Comparison of ENCODE assay signal across 12 mouse cellular contexts in genomic region chr10:59090622-59090971, GRCm38 (mm10).
DNase-seq lines count a peak whose midpoint lies in the region; ATAC-seq lines count a peak whose summit lies in the region.
"Had no signal": no experiment of that assay in that cellular context is flagged by ENCODE, and none has a peak within 500 bp of the region (broad histone marks: within the 10 kb centered on the region; RNA-seq: fewer than 3 reads in every experiment).

No protein-coding gene starts in this region.

- WGBS in neural tube, embryonic 11.5 days: 40% methylated on average over 7 of the region's 7 CpGs
- WGBS in hindbrain, embryonic 13.5 days: 19% methylated on average over 7 of the region's 7 CpGs
- 8% methylated on average over 7 of the region's 7 CpGs for WGBS in midbrain, embryonic 14.5 days

- H3K27ac ChIP-seq in neural tube, embryonic 11.5 days (ENCODE audit: low read depth, low read length): peak overlapping the region; percentile 68
- peak overlapping the region; percentile 87 for H3K27ac ChIP-seq in hindbrain, embryonic 13.5 days
- H3K27ac ChIP-seq in midbrain, embryonic 14.5 days (replicated peaks; ENCODE audit: low read depth, low read length): peak overlapping the region; percentile 83
- H3K27ac ChIP-seq: heart, embryonic 10.5 days; limb, embryonic 10.5 days; liver, embryonic 12.5 days had no signal

- H3K4me1 ChIP-seq in neural tube, embryonic 11.5 days (ENCODE audit: control insufficient read depth, insufficient read depth, low read length): peaks cover 18% of the 10 kb centered on the region
- peaks cover 59% of the 10 kb centered on the region for H3K4me1 ChIP-seq in hindbrain, embryonic 13.5 days (replicated peaks)
- H3K4me1 ChIP-seq in midbrain, embryonic 14.5 days (ENCODE audit: control insufficient read depth, insufficient read depth, low read length): peaks cover 46% of the 10 kb centered on the region
- H3K4me1 ChIP-seq: heart, embryonic 10.5 days; limb, embryonic 10.5 days; liver, embryonic 12.5 days had no signal

- H3K4me2 ChIP-seq in neural tube, embryonic 11.5 days (ENCODE audit: low read depth): peak overlapping the region; percentile 24; the same call in 1 of the 2 replicates
- H3K4me2 ChIP-seq in hindbrain, embryonic 13.5 days: peak overlapping the region; percentile 36
- peak overlapping the region; percentile 25; the same call in 1 of the 2 replicates for H3K4me2 ChIP-seq in midbrain, embryonic 14.5 days (ENCODE audit: low read length)
- H3K4me2 ChIP-seq: liver, embryonic 12.5 days had no signal

- H3K9ac ChIP-seq in neural tube, embryonic 11.5 days (ENCODE audit: low read length): no peak overlapping the region
- H3K9ac ChIP-seq in hindbrain, embryonic 13.5 days: 0 out of 2 replicates have a peak overlapping the region, but pooled peaks have one; percentile 19
- 0 out of 2 replicates have a peak overlapping the region, but pooled peaks have one; percentile 27 for H3K9ac ChIP-seq in midbrain, embryonic 14.5 days (replicated peaks; ENCODE audit: low read length)
- H3K9ac ChIP-seq: liver, embryonic 12.5 days had no signal

- H3K27me3 ChIP-seq in neural tube, embryonic 11.5 days (ENCODE audit: control insufficient read depth, insufficient read depth, low read length): no peaks in the 10 kb centered on the region
- H3K27me3 ChIP-seq in hindbrain, embryonic 13.5 days: peaks cover 18% of the 10 kb centered on the region; the same call in 1 of the 2 replicates
- H3K27me3 ChIP-seq in midbrain, embryonic 14.5 days (ENCODE audit: control insufficient read depth, insufficient read depth, low read length): no peaks in the 10 kb centered on the region
- H3K27me3 ChIP-seq: liver, embryonic 12.5 days had no signal

- H3K9me3 ChIP-seq in neural tube, embryonic 11.5 days (ENCODE audit: control insufficient read depth, low read length): no peaks in the 10 kb centered on the region
- no peaks in the 10 kb centered on the region for H3K9me3 ChIP-seq in hindbrain, embryonic 13.5 days
- no peaks in the 10 kb centered on the region for H3K9me3 ChIP-seq in midbrain, embryonic 14.5 days (ENCODE audit: control insufficient read depth, low read length)
- H3K9me3 ChIP-seq: heart, embryonic 10.5 days; limb, embryonic 10.5 days; liver, embryonic 12.5 days had no signal

- H3K36me3 ChIP-seq in neural tube, embryonic 11.5 days (ENCODE audit: control insufficient read depth, insufficient read depth, low read length): no peaks in the 10 kb centered on the region
- H3K36me3 ChIP-seq in hindbrain, embryonic 13.5 days: no peaks in the 10 kb centered on the region
- no peaks in the 10 kb centered on the region for H3K36me3 ChIP-seq in midbrain, embryonic 14.5 days (ENCODE audit: control insufficient read depth, insufficient read depth, low read length)
- H3K36me3 ChIP-seq: heart, embryonic 10.5 days; limb, embryonic 10.5 days; liver, embryonic 12.5 days had no signal

- no peak overlapping the region for H3K4me3 ChIP-seq in neural tube, embryonic 11.5 days (ENCODE audit: low read depth, low read length)
- H3K4me3 ChIP-seq in hindbrain, embryonic 13.5 days: no peak overlapping the region
- no peak overlapping the region for H3K4me3 ChIP-seq in midbrain, embryonic 14.5 days (replicated peaks; ENCODE audit: low read depth, low read length)
- H3K4me3 ChIP-seq: heart, embryonic 10.5 days; limb, embryonic 10.5 days; liver, embryonic 12.5 days had no signal

- no peak for DNase-seq in neural tube, embryonic 11.5 days (ENCODE audit: low spot score)
- no peak for DNase-seq in neural tube, embryonic 10.5 days (ENCODE audit: extremely low spot score, low spot score)
- DNase-seq in midbrain, embryonic 14.5 days: no peak
- DNase-seq in cerebellum, adult 11-12 months: no peak
- DNase-seq in cerebellum, postnatal 4 days (ENCODE audit: low spot score in 2 of 2): no peak
- DNase-seq in urinary bladder, adult 18-20 months (ENCODE audit: low spot score in 2 of 2): no peak
- DNase-seq: cerebellum, adult 8-10 months; gastrocnemius, postnatal 25 days had no signal

- no peak for ATAC-seq in neural tube, embryonic 11.5 days (ENCODE audit: insufficient read depth, low FRiP score, low TSS enrichment)
- peak; percentile 77 for ATAC-seq in hindbrain, embryonic 13.5 days (ENCODE audit: low FRiP score)
- ATAC-seq in midbrain, embryonic 14.5 days (ENCODE audit: low FRiP score, low TSS enrichment): peak; percentile 68
- ATAC-seq: liver, embryonic 12.5 days had no signal
